Mouse (Mus musculus) skeletal muscle tissue, postnatal 0 days (tissue): ENCODE data around the gene Olfr829. TPM values are rescaled to one million over a fixed set of nuclear protein-coding genes. Genes with fewer than 3 reads are reported as not detected.

Experiments used
- polyA plus RNA-seq: library from polyadenylated mRNA; unstranded; fragments of >200 nt; fragmentation: Nextera tagmentation; extraction: Ambion mirVana; gene quantifications from 2 replicates; pipeline ENCODE4 v1.2.1, GENCODE M21; 2015

The Olfr829 gene
- polyA plus RNA-seq: not detected in 2 replicates

GRCm38 (mm10) chr9:18854633-18855032 is at the start of gene Olfr829:
Olfr829 (plus strand) TSS chr9:18854933.

GRCm38 (mm10) chr9:18819426-18819825 is 35.3 kb upstream of the Olfr829 start, which contains the start of gene Olfr828:
Olfr828 (minus strand) TSS chr9:18819526.

GRCm38 (mm10) chr9:18874393-18874792 is 19.7 kb downstream of the Olfr829 start, which contains the start of gene Olfr830:
Olfr830 (plus strand) TSS chr9:18874693.

Other genes starting within 250 kb of the Olfr829 start
- gene Muc16, start 180.4 kb upstream of the Olfr829 start, polyA plus RNA-seq: not detected in 2 replicates
- gene Olfr24, start 90.9 kb upstream of the Olfr829 start, polyA plus RNA-seq: not detected in 2 replicates
- not detected in 2 replicates for gene Olfr828, start 35.4 kb upstream of the Olfr829 start, polyA plus RNA-seq
- gene Olfr830, start 19.8 kb downstream of the Olfr829 start, polyA plus RNA-seq: not detected in 2 replicates
- gene Olfr832, start 82.2 kb downstream of the Olfr829 start, polyA plus RNA-seq: not detected in 2 replicates
- gene Olfr834, start 133.1 kb downstream of the Olfr829 start, polyA plus RNA-seq: not detected in 2 replicates
- gene Olfr835, start 177.8 kb downstream of the Olfr829 start, polyA plus RNA-seq: not detected in 2 replicates